19 mouse cellular contexts compared by ENCODE assay signal in genomic region chr6:33025041-33025440, GRCm38 (mm10).
"Had no signal": no experiment of that assay in that cellular context is flagged by ENCODE, and none has a peak within 500 bp of the region (broad histone marks: within the 10 kb centered on the region; RNA-seq: fewer than 3 reads in every experiment).

No protein-coding gene starts in this region.

- H3K4me2 ChIP-seq: lung, embryonic 14.5 days; midbrain, embryonic 12.5 days; neural tube, embryonic 13.5 days; neural tube, embryonic 15.5 days had no signal

- H3K27me3 ChIP-seq: midbrain, embryonic 12.5 days; neural tube, embryonic 13.5 days; neural tube, embryonic 15.5 days had no signal

- H3K27ac ChIP-seq: midbrain, embryonic 10.5 days; midbrain, embryonic 12.5 days; neural tube, embryonic 13.5 days; neural tube, embryonic 15.5 days had no signal

- H3K4me1 ChIP-seq: midbrain, embryonic 10.5 days; midbrain, embryonic 12.5 days; neural tube, embryonic 13.5 days; neural tube, embryonic 15.5 days had no signal

- ATAC-seq: midbrain, embryonic 16.5 days had no signal

- DNase-seq: lung, adult 18-20 months; lung, embryonic 14.5 days; lung, postnatal 10 days; lung, postnatal 4 days; midbrain, embryonic 14.5 days; retina, postnatal 1 day; right cerebral cortex, adult 18-20 months; right cerebral cortex, postnatal 25 days; right cerebral cortex, postnatal 4 days; spleen, adult 18-20 months; thymus, adult 18-20 months; thymus, postnatal 14 days; thymus, postnatal 36 days had no signal

- H3K36me3 ChIP-seq: midbrain, embryonic 12.5 days; neural tube, embryonic 13.5 days; neural tube, embryonic 15.5 days had no signal

- H3K9me3 ChIP-seq: midbrain, embryonic 10.5 days; midbrain, embryonic 12.5 days; neural tube, embryonic 13.5 days; neural tube, embryonic 15.5 days had no signal

- H3K4me3 ChIP-seq: midbrain, embryonic 10.5 days; midbrain, embryonic 12.5 days; myocyte; neural tube, embryonic 13.5 days; neural tube, embryonic 15.5 days had no signal

- H3K9ac ChIP-seq: lung, embryonic 14.5 days; midbrain, embryonic 12.5 days; neural tube, embryonic 13.5 days; neural tube, embryonic 15.5 days had no signal
